Mouse (Mus musculus) testis, adult 2 months (tissue): Measurements from ENCODE around the gene Asic2.

Experiments used
- CTCF ChIP-seq: fragments of 200-500 bp; IDR thresholded peaks from 2 replicates; pipeline ENCODE4 v1.5.1; 2012; ENCODE audit warnings: low read depth, mild to moderate bottlenecking, inconsistent platforms, low read length, moderate library complexity; ENCODE audit not compliant: control insufficient read depth, insufficient read depth, insufficient replicate concordance
- POLR2A ChIP-seq: fragments of 200-500 bp; IDR thresholded peaks from 2 replicates; pipeline ENCODE4 v1.6.1; 2012; ENCODE audit warnings: low read depth, mild to moderate bottlenecking, inconsistent platforms, low read length, moderate library complexity; ENCODE audit not compliant: control insufficient read depth

- TF ChIP-seq POLR2A (no peak), CTCF (no peak)
Observed at GRCm38 (mm10) chr11:81793588-81793987, 174.7 kb downstream of the Asic2 start.
